Mouse (Mus musculus) intestine, postnatal 0 days (tissue): Measurements from ENCODE around the gene F2r. TPM values are rescaled to one million over a fixed set of nuclear protein-coding genes. Genes with fewer than 3 reads are reported as not detected.

Experiments
- ATAC-seq: fragments of 200-750 bp; cut with Nextera tagmentation; 2 replicates; pipeline ENCODE4 v1.8.0; 2017; ENCODE audit warnings: mild to moderate bottlenecking, moderate TSS enrichment, moderate library complexity
- H3K27ac ChIP-seq: fragments of 300-500 bp; sonication (generic); 2 replicates; pipeline ENCODE4 v1.5.1; 2014; ENCODE audit warnings: mild to moderate bottlenecking, low read depth, low read length, moderate library complexity
- H3K27me3 ChIP-seq: fragments of 300-500 bp; sonication (generic); replicated peaks from 2 replicates; pipeline ENCODE4 v1.6.1; 2014; ENCODE audit warnings: low read length, mixed read lengths; ENCODE audit not compliant: control insufficient read depth, insufficient read depth
- H3K36me3 ChIP-seq: fragments of 300-500 bp; sonication (generic); 2 replicates; pipeline ENCODE4 v1.6.1; 2014; ENCODE audit warnings: mild to moderate bottlenecking, moderate library complexity; ENCODE audit not compliant: control insufficient read depth, insufficient read depth
- H3K4me1 ChIP-seq: fragments of 300-500 bp; sonication (generic); replicated peaks from 2 replicates; pipeline ENCODE4 v1.6.1; 2014; ENCODE audit warnings: antibody characterized with exemption, low read length, mixed read lengths; ENCODE audit not compliant: control insufficient read depth, insufficient read depth
- H3K4me2 ChIP-seq: fragments of 300-500 bp; sonication (generic); replicated peaks from 2 replicates; pipeline ENCODE4 v1.6.1; 2014; ENCODE audit warnings: low read depth, mild to moderate bottlenecking, moderate library complexity
- H3K4me3 ChIP-seq: fragments of 300-500 bp; sonication (generic); 2 replicates; pipeline ENCODE4 v1.5.1; 2014; ENCODE audit warnings: low read depth, low read length
- H3K9ac ChIP-seq: fragments of 300-500 bp; sonication (generic); 2 replicates; pipeline ENCODE4 v1.6.1; 2014; ENCODE audit warnings: mild to moderate bottlenecking, low read depth, low read length
- H3K9me3 ChIP-seq: fragments of 300-500 bp; sonication (generic); 2 replicates; pipeline ENCODE4 v1.6.1; 2016; ENCODE audit warnings: mixed run types; ENCODE audit not compliant: control insufficient read depth
- CTCF ChIP-seq: sonication (generic); IDR thresholded peaks from 2 replicates; pipeline ENCODE4 v1.5.1; 2016; ENCODE audit warnings: low read depth, mild to moderate bottlenecking, control low read depth, antibody characterized with exemption, moderate library complexity
- WGBS: fragments of 180-500 bp; shearing (Covaris S2); extraction: QIAGEN DNeasy Blood & Tissue Kit; methylation state at CpG from one replicate; pipeline ENCODE4 v1.1.7; 2014; 5-methylcytosine and 5-hydroxymethylcytosine counted together
- polyA plus RNA-seq: library from polyadenylated mRNA; unstranded; fragments of >200 nt; fragmentation: Nextera tagmentation; extraction: Ambion mirVana; gene quantifications from 2 replicates; pipeline ENCODE4 v1.2.1, GENCODE M21; 2015

The F2r gene
- polyA plus RNA-seq, 1 experiment from 2014 or later = 19.4 TPM

- 93% methylated on average over 15 of the region's 15 CpGs for WGBS
- H3K9ac ChIP-seq = no peak overlapping the region
- no peak overlapping the region for H3K4me3 ChIP-seq
- no peak overlapping the region for H3K27ac ChIP-seq
- no peaks in the 10 kb centered on the region for H3K36me3 ChIP-seq
- H3K9me3 ChIP-seq = no peaks in the 10 kb centered on the region
- TF ChIP-seq CTCF = no peak
- no peaks in the 10 kb centered on the region for H3K4me1 ChIP-seq
- no peaks in the 10 kb centered on the region for H3K27me3 ChIP-seq
- no peak overlapping the region for H3K4me2 ChIP-seq
- no peak for ATAC-seq
These were observed 51.3 kb downstream of the F2r start for GRCm38 (mm10) chr13:95566841-95567551.

GRCm38 (mm10) chr13:95563693-95564092, 54.6 kb downstream of the F2r start:
- H3K4me3 ChIP-seq = no peak overlapping the region
- no peak for ATAC-seq
- no peaks in the 10 kb centered on the region for H3K9me3 ChIP-seq
- H3K4me1 ChIP-seq = no peaks in the 10 kb centered on the region
- peak; percentile 97 for TF ChIP-seq CTCF
- no peak overlapping the region for H3K27ac ChIP-seq
- 3% methylated on average over 3 of the region's 3 CpGs for WGBS
- H3K27me3 ChIP-seq = no peaks in the 10 kb centered on the region
- H3K36me3 ChIP-seq = no peaks in the 10 kb centered on the region
- no peak overlapping the region for H3K4me2 ChIP-seq
- no peak overlapping the region for H3K9ac ChIP-seq

DNA sequence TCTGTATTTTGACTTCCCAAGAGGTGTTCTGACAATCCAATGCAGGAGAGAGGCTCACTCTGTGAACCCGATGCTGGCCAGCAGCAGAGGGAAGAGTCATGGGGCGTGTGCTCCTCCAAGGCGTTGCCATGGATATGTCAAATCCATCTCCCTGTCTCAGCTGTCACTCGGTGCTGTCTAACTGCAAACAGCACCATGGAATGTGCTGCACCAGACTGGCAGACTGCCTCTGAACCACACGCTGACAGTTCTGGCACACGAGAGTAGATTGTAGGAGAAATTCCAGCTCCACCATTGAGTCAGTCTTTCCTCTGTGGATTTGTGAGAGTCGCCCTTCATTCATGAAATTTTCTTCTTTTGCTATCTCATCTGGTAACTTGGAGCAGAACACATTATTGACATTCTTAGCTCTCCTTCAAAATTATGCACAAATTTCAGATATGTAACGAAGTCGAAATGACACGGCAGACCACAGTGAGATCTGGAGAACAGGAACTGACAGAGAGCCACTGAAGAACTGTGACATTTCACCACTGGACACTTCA, 55.1 kb downstream of the F2r start:
- 52% methylated on average over 10 of the region's 10 CpGs for WGBS
- no peak for ATAC-seq
- Histone ChIP-seq H3K27ac (no peak overlapping the region), H3K27me3 (no peaks in the 10 kb centered on the region), H3K9me3 (no peaks in the 10 kb centered on the region), H3K9ac (no peak overlapping the region), H3K4me1 (no peaks in the 10 kb centered on the region), H3K4me3 (no peak overlapping the region), H3K4me2 (no peak overlapping the region), H3K36me3 (no peaks in the 10 kb centered on the region)
- no peak for TF ChIP-seq CTCF

DNA sequence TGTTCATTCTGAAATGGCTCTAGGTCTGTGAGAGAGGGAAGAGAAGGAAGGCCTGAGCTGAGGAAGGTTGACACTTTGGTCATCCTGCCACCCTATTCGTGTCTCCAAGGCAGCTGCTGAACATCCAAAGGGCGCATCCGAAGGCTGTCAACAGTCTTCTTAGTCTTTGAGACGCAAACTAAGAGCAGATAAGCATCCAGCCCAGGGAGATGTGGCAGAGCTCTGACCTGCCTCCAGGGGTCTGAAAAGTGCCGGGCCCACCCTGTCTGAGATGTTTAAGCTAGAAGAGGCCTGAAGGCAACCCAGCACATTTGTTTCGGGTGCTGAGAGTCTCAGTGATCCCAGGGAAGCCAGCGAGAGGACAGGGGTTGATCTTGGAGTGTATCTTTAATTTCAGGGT, 61.0 kb downstream of the F2r start:
- TF ChIP-seq CTCF = no peak
- ATAC-seq = no peak

DNA sequence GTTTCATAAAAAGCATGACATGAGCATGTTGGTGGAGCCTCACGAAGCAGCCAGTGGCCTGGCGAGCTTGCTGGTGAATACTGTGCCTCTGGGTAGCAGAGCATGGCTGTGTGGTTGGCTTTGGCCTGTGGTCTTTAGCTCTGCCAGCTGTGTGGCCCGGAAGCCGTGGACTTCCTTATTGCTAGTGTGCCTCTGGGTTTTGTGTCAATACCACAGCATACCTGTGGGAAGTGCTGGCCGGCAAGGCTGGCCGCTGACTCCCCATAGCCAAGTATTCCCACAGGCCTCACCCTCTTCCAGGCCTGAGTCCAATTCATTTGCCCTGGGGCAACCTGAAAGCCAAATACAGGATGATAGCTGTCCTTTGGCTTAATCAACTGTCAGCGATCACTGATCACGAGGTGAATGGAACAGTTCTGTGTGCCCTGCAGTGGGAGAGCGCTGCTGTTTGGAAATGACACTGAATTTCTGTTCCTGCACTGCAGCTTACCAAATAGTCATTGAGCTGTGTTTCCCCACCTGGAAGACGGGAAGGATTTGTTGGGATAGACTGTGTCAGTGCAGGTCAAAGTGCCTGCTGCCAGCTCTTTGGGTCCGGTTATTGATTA, 64.3 kb downstream of the F2r start:
- Histone ChIP-seq H3K27ac (no peak overlapping the region), H3K36me3 (no peaks in the 10 kb centered on the region), H3K4me3 (no peak overlapping the region), H3K4me2 (no peak overlapping the region), H3K9ac (no peak overlapping the region), H3K27me3 (no peaks in the 10 kb centered on the region), H3K4me1 (no peaks in the 10 kb centered on the region), H3K9me3 (no peaks in the 10 kb centered on the region)
- peak; percentile 67; the same call in 1 of the 2 replicates for ATAC-seq
- WGBS = 63% methylated on average over 11 of the region's 11 CpGs
- no peak for TF ChIP-seq CTCF

More for the DNA sequence above, 61.0 kb downstream of the F2r start:
- Histone ChIP-seq H3K4me3 (no peak overlapping the region), H3K4me2 (no peak overlapping the region), H3K9me3 (no peaks in the 10 kb centered on the region), H3K27me3 (no peaks in the 10 kb centered on the region), H3K9ac (no peak overlapping the region), H3K4me1 (no peaks in the 10 kb centered on the region), H3K36me3 (no peaks in the 10 kb centered on the region), H3K27ac (no peak overlapping the region)
- 84% methylated on average over 7 of the region's 7 CpGs for WGBS

Other genes with a start within 250 kb of the F2r start
- gene Aggf1, start 243.1 kb downstream of the F2r start, polyA plus RNA-seq = 19.6 and 21.1 TPM in 2 replicates
- not detected in 2 replicates for gene Crhbp, start 173.6 kb downstream of the F2r start, polyA plus RNA-seq
- gene S100z, start 139.8 kb downstream of the F2r start, polyA plus RNA-seq = 2.0 and 2.1 TPM in 2 replicates
- 32.6 and 36.4 TPM in 2 replicates for gene F2rl1, start 93.3 kb downstream of the F2r start, polyA plus RNA-seq
- gene F2rl2, start 78.4 kb upstream of the F2r start, polyA plus RNA-seq = 0.17 and 0.43 TPM in 2 replicates